Mouse (Mus musculus) c-Kit-negative CD71-positive TER-119-positive erythroid progenitor cells, embryonic 14.5 days (primary cell): ENCODE measurements around the gene Eepd1.

Experiments
- DNase-seq: peaks from one replicate; pipeline ENCODE4 v3.0.0-alpha.2; 2013; ENCODE audit warnings: low read depth, low spot score

The Eepd1 gene

DNA sequence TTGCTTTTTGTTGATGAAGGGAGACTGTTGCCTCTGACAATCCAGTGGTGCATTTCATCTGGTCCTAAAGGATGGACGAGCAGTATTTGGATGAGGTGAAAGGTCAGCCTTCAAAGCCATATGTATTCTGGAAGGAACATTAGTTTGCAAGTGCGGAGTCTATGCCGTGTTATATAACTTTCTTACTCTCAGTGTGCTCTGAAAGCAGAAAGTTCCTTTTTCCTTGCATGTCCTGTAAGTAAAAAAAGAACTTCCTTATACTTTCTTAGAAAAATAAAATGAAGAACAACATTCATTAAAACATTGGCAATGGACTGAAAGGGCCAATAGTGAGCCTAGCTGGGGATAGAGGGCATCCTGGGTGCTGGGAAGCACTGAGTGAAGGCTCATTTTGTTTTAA, 50.8 kb downstream of the Eepd1 start:
- no peak for DNase-seq

DNA sequence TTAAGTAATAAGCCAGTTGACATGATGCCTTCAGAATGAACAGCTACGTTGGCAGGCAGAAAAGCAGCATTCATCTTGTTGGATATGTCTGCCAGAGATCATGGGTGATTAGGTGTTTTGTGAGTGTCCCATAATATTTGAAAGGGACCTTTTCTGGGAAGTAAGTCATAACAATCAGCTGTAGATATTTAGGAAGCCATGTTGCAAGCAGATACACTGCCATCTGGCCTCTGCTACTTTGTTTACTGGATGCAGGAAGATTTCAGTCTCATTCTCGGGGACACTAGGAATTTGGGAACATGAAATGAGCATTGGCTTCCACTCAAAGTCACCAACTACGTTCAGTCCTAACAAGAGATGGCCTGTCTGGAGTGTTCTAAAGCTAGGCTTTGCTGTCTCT, 54.1 kb downstream of the Eepd1 start:
- DNase-seq: no peak

- no peak for DNase-seq
These were observed 58.1 kb downstream of the Eepd1 start for GRCm38 (mm10) chr9:25539461-25539860.

DNA sequence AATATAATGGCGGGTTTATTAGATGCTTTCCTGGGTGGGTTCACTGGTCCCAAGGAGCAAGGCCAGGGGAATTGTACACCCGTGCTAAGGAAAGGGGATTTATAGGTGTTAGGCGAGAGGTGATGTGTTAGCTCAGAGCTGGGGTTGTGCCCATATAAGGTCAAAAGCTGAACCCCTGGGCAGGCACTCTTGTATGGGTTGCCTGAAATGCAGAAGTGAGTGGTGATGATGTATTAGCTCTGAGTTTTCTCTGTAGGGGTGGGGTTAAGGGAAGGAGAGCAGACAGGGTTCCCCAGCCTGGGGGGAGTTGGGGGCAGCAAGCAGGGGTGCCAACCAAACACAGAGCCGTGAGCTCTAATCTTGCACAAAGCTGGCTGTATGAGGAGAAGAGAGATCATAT, 60.0 kb downstream of the Eepd1 start:
- no peak for DNase-seq

DNA sequence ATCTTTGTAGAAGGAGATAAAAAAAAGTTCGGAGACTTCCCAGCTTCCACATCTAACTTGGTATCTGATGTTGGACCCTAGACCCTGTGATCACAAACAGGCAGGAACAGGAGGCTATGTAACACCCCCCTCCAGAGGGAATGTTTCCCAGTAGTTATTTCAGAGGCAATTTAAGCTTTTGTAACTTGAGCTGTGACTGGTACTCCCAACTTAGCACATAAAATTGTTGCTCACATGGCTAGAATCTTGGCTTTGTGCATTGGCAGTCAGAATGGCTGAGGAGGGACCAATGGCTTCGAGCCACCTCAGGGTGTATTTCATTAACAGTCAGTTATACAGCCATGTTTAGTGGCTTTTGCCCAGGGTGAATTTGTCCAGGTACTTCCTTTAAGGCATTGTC, 63.9 kb downstream of the Eepd1 start:
- no peak for DNase-seq

DNA sequence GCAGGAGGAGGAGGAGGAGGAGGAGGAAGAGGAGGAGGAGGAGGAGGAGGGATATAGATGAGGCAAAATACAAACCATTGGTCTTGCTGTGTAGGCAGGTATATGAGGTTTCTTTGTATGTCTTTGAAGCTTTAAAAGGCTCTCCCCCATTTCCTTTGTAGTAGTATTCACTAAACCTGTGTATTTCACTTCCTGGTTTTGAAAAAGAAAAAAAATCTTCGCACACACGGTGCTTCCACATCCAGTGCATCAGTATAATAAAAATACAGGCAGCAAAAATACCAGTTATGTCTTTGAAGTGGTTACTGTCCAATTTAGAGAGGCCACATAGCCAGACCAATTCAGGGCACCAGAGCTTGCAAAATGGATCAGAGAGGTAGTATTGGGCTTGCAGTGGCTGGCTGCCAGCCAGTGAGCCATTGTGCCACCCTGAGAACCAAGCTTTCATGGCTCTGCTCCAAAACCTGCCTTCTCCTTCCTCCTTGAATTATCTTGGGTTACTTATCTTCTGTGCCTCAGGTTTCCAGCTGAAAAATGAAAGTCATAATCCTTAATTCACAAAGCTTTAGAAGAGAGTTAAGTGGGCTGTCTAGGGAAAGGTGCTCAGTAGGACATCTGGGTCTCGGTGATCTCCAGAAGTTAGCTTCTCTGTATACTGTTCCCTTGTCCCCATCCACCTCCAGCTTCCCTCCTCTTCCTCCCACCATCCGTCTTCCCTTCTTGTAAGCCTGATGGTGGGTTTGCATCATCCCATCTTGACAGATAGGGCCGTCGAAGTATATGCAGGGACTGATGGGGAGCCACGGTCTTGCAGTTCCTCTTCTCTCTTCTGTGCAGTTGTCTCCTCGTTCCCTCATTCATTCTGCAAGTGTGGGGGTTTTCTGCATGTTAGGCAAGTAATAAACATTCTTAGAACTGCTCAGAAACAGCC, 68.0 kb downstream of the Eepd1 start:
- DNase-seq: no peak

- no peak for DNase-seq
These were observed 68.8 kb downstream of the Eepd1 start for GRCm38 (mm10) chr9:25550196-25550595.

- no peak for DNase-seq
These were observed 71.2 kb downstream of the Eepd1 start for GRCm38 (mm10) chr9:25552532-25552931.

- DNase-seq: no peak
These were observed 73.0 kb downstream of the Eepd1 start for GRCm38 (mm10) chr9:25554246-25554803.

- DNase-seq: no peak
These were observed 73.9 kb downstream of the Eepd1 start for GRCm38 (mm10) chr9:25555261-25555660.

- DNase-seq: no peak
These were observed 74.7 kb downstream of the Eepd1 start for GRCm38 (mm10) chr9:25556008-25556407.

- DNase-seq: no peak
These were observed 76.0 kb downstream of the Eepd1 start for GRCm38 (mm10) chr9:25557378-25557777.

DNA sequence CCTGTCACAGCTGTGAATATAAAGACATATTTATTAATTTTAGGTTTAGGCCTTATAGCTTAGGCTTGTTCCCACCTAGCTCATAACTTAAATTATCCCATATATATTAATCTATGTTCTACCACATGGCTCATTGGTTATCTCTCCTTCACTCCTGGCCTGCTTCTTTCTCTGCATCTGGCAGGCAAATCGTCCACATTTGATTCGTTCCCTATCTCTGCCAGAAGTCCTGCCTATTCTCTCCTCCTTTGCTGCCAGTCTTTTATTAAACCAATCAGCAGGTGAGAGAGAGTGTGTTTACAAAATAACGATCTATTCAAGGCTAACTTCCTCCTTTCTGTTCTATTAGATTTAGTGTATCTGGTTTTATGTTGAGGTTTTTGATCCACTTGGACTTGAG, 77.5 kb downstream of the Eepd1 start:
- DNase-seq: no peak

- DNase-seq: no peak
These were observed 78.8 kb downstream of the Eepd1 start for GRCm38 (mm10) chr9:25560016-25560758.

DNA sequence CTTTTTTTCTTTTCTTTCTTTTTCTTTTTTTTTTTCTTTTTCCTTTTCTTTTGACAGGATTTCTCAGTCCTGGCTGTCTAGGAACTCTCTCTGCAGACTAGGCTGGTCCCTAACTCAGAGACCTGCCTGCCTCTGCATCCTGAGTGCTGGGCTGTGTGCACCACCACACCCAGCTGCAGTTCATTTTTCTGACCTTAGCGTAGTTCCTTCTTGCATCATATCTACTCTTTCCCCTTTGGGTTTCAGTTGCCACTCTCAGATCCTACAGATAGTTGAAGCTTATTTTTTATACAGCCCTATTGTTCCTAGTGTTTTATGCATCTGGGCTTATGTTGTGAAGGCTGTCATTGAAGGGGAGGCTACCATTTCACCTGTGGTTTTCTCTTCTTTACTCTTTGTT, 79.8 kb downstream of the Eepd1 start:
- no peak for DNase-seq

DNA sequence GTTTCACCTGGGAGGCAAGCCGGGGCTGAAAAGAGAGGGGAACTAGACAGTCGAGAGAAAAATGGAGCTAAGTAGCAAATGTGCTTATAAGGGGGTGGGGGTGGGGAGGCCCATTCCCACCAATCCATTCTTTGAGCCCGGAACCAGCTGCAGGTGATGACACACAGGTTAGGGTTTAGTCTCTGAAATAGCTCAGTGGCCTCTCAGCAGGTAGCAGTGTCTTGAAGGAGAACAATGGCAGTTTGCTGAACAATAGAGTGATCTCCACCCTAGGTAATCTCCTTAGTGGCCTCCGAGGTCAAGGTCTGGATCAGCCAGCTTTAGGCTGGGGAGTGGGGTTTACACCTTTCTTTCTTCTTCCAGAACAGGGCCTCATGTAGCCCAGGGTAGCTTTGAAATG, 82.5 kb downstream of the Eepd1 start:
- DNase-seq: no peak

DNA sequence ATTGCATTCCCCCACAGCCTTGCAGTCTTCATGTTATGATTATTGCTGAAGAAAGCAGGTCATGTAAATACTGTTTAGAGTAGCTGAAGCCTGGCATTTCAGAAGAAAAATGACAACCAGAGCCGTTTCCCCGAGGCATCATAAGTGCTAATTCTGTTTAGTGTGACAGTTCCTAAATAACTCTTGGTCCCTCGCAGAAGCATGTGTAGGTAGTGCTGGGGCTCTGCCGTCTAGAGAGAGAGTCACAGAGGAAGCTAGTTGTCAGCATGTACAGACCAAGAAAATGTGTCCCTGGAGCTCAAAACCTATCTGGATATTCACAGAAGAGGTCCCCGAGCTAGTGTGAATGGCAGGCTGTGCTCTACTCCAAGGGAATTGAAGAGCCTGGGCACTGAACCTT, 85.7 kb downstream of the Eepd1 start:
- DNase-seq: no peak

GRCm38 (mm10) chr9:25568783-25569182, 87.4 kb downstream of the Eepd1 start:
- DNase-seq: no peak

GRCm38 (mm10) chr9:25570011-25570410, 88.7 kb downstream of the Eepd1 start:
- DNase-seq: no peak

GRCm38 (mm10) chr9:25570436-25570835, 89.1 kb downstream of the Eepd1 start:
- DNase-seq: no peak

DNA sequence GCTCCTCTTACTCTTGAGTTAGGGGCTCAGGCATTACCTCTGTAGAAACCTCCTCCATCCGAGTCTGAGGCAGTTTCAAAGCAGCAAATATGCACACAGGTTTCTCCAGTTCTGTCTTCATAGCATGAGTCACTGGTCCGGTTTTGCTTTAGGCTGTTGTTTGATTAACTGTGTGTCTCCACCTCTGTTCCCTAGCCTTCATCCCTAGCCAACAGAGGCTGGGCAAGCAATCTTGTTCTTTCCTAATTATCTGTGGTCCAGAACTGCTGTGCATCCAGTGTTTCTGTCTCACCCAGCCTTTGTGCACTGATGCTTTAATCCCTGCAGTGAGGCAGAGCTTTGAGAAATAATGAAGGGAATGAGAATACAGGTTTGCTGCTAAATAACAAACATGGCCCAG, 90.0 kb downstream of the Eepd1 start:
- DNase-seq: no peak

GRCm38 (mm10) chr9:25573753-25574152, 92.4 kb downstream of the Eepd1 start:
- DNase-seq: no peak

- no peak for DNase-seq
These were observed 92.8 kb downstream of the Eepd1 start for GRCm38 (mm10) chr9:25574186-25574585.
